Mouse (Mus musculus): ENCODE measurements around the gene Eif3l. TPM values are rescaled to one million over a fixed set of nuclear protein-coding genes. Genes with fewer than 3 reads are reported as not detected.

Gene Eif3l
- total and polyA plus RNA-seq, 3 experiments, result 63.9 to 90.3 (median 69.2) TPM

DNA sequence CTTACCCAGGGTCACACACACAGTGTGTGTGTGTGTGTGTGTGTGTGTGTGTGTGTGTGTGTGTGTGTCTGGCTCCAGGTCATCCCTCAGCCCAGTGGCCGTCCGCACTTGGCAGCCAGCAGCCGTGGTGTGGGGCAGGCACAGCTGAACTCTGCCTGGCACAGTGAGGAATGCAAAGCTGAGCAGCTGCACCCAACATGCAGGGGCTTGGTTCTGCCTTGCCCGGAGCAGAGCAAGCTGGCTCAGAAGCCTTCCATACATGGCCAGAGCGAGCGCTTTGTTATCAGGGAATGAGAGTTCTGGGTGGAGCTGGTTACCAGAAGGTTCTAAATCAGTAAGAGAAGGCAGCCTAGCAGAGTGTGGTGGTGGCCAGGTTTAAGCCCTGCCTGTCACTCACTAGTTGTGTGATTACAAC, 22.6 kb downstream of the Eif3l start:
- peaks cover 31% of the 10 kb centered on the region for H3K4me1 ChIP-seq (ENCODE audit: control insufficient read depth, insufficient read depth, low read length)

DNA sequence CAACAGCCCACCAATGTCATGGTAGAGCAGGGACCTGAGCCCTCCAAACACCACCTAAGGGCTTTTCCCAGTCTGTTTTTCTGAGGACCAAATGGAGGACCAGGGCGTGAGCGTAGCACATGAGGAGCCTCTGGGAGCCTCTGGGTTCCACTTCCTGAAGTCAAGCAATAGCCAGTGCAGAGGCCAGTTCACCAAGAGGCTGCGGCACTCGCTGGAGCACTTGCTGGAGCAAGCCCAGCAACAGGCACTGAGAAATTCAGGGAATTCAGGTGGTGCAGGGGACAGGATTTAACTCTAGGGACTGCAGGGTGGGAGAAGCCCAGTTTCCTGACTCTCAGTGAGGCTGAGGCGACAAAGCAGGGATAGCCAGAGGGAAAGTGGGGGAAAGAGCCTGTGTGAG, 23.2 kb downstream of the Eif3l start:
- intact Hi-C loops (cut with DNase I), result loop anchor here (1.0 kb wide), 1 partner anchor 28 kb away; no protein-coding TSS in a partner anchor

More for the DNA sequence above, 22.6 kb downstream of the Eif3l start:
- peaks cover 4% of the 10 kb centered on the region; the same call in 1 of the 2 replicates for H3K36me3 ChIP-seq (ENCODE audit: control insufficient read depth, insufficient read depth, low read length)
- H3K27ac ChIP-seq, result peak overlapping the region; percentile 77
- WGBS, result 6% methylated on average over 6 of the region's 6 CpGs
- H3K27me3 ChIP-seq (ENCODE audit: control insufficient read depth, insufficient read depth, low read length), result no peaks in the 10 kb centered on the region
- DNase-seq, result peak; percentile 69 to 85
- intact Hi-C loops (cut with DNase I), result loop anchor here (1.0 kb wide), 2 partner anchors 12 to 29 kb away; no protein-coding TSS in a partner anchor
- H3K4me3 ChIP-seq, result no peak overlapping the region
- no peaks in the 10 kb centered on the region for H3K79me2 ChIP-seq (replicated peaks; ENCODE audit: control insufficient read depth, insufficient read depth, low read length)
- TF ChIP-seq CTCF (IDR thresholded peaks at IDR 0.05) (no peak), POLR2A (IDR thresholded peaks at IDR 0.05; ENCODE audit: insufficient read depth, low read depth, low read length) (peak; percentile 69), EP300 (IDR thresholded peaks at IDR 0.05; ENCODE audit: insufficient read depth, low read depth, low read length) (peak; percentile 85)
- H3K9ac ChIP-seq (ENCODE audit: low read depth, low read length), result peak overlapping the region; percentile 41

DNA sequence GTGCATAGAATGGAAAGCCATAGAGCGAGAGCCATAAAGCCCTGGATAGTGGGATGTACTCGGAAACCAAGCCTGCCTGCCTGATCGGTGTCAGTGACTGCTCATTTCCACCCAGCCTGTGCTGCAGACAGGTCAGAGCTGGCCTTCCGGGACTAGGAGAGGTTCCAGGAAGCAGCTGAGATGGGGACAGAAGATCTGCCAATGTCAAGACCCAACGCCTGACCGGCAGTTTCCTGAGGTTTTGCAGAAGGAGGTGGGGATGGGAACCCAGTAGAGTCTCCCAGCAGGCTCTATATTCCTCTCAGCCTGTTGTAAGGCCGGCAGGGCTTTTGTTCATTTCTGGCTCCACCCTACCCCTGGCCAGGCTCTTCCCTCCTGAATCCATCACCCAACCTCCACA, 23.9 kb downstream of the Eif3l start:
- intact Hi-C loops (cut with DNase I), result loop anchor here (1.0 kb wide), 1 partner anchor 27 kb away; no protein-coding TSS in a partner anchor
- Histone ChIP-seq H3K27ac (peak overlapping the region; percentile 77), H3K79me2 (replicated peaks; ENCODE audit: control insufficient read depth, insufficient read depth, low read length) (no peaks in the 10 kb centered on the region), H3K36me3 (ENCODE audit: control insufficient read depth, insufficient read depth, low read length) (peaks cover 4% of the 10 kb centered on the region; the same call in 1 of the 2 replicates), H3K4me3 (no peak overlapping the region), H3K4me1 (ENCODE audit: control insufficient read depth, insufficient read depth, low read length) (peaks cover 31% of the 10 kb centered on the region), H3K27me3 (ENCODE audit: control insufficient read depth, insufficient read depth, low read length) (no peaks in the 10 kb centered on the region), H3K9ac (ENCODE audit: low read depth, low read length) (no peak overlapping the region)
- 18% methylated on average over 7 of the region's 7 CpGs for WGBS
- DNase-seq, result peak; percentile 48 to 55
- TF ChIP-seq CTCF (IDR thresholded peaks at IDR 0.05) (no peak), POLR2A (IDR thresholded peaks at IDR 0.05; ENCODE audit: insufficient read depth, low read depth, low read length) (peak; percentile 55; the same call in 1 of the 2 replicates), EP300 (IDR thresholded peaks at IDR 0.05; ENCODE audit: insufficient read depth, low read depth, low read length) (0 out of 2 replicates have a peak, but pooled peaks have one; percentile 68)

More for the DNA sequence above, 23.2 kb downstream of the Eif3l start:
- 29% methylated on average over 5 of the region's 5 CpGs for WGBS
- peak in 1 of 2 experiments; percentile 40 for DNase-seq
- no peak overlapping the region for H3K4me3 ChIP-seq
- H3K4me1 ChIP-seq (ENCODE audit: control insufficient read depth, insufficient read depth, low read length), result peaks cover 31% of the 10 kb centered on the region
- peak overlapping the region; percentile 77 for H3K27ac ChIP-seq
- no peak for TF ChIP-seq CTCF (IDR thresholded peaks at IDR 0.05)
- TF ChIP-seq POLR2A (IDR thresholded peaks at IDR 0.05; ENCODE audit: insufficient read depth, low read depth, low read length), result no peak
- no peak for TF ChIP-seq EP300 (IDR thresholded peaks at IDR 0.05; ENCODE audit: insufficient read depth, low read depth, low read length)
- H3K27me3 ChIP-seq (ENCODE audit: control insufficient read depth, insufficient read depth, low read length), result no peaks in the 10 kb centered on the region
- H3K9ac ChIP-seq (ENCODE audit: low read depth, low read length), result peak overlapping the region; percentile 9; the same call in 1 of the 2 replicates
- H3K79me2 ChIP-seq (replicated peaks; ENCODE audit: control insufficient read depth, insufficient read depth, low read length), result no peaks in the 10 kb centered on the region
- peaks cover 4% of the 10 kb centered on the region; the same call in 1 of the 2 replicates for H3K36me3 ChIP-seq (ENCODE audit: control insufficient read depth, insufficient read depth, low read length)

- intact Hi-C loops (cut with DNase I), result no loop called here
- peaks cover 4% of the 10 kb centered on the region; the same call in 1 of the 2 replicates for H3K36me3 ChIP-seq (ENCODE audit: control insufficient read depth, insufficient read depth, low read length)
- H3K4me1 ChIP-seq (ENCODE audit: control insufficient read depth, insufficient read depth, low read length), result peaks cover 31% of the 10 kb centered on the region
- H3K79me2 ChIP-seq (replicated peaks; ENCODE audit: control insufficient read depth, insufficient read depth, low read length), result no peaks in the 10 kb centered on the region
- no peak overlapping the region for H3K9ac ChIP-seq (ENCODE audit: low read depth, low read length)
- no peak for DNase-seq
- TF ChIP-seq POLR2A (IDR thresholded peaks at IDR 0.05; ENCODE audit: insufficient read depth, low read depth, low read length) (no peak), EP300 (IDR thresholded peaks at IDR 0.05; ENCODE audit: insufficient read depth, low read depth, low read length) (peak; percentile 51; the same call in 1 of the 2 replicates)
- H3K27me3 ChIP-seq (ENCODE audit: control insufficient read depth, insufficient read depth, low read length), result no peaks in the 10 kb centered on the region
- no peak overlapping the region for H3K4me3 ChIP-seq
- peak overlapping the region; percentile 77 for H3K27ac ChIP-seq
- 27% methylated on average over 4 of the region's 4 CpGs for WGBS
These were observed 24.5 kb downstream of the Eif3l start for GRCm38 (mm10) chr15:79099456-79099855.

DNA sequence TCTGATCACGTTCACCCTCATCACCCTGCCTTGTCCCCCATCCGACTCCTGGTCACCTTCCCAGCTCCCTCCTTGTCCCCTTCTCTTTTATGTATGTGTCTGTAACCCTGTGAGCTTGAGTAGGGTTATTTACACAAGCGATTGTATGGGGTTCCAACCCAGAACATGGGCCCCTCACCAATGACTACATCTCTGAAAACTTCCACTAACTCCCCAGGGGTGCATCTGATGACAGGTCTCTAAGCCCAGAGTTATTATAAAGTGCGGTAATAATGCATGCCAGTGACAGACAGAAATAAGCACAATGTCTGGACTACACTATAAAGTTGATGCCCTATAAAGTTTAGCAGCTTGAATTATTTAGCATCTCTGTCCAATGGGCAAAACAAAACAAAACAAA, 25.4 kb downstream of the Eif3l start:
- H3K27me3 ChIP-seq (ENCODE audit: control insufficient read depth, insufficient read depth, low read length), result no peaks in the 10 kb centered on the region
- 79% methylated on average over 4 of the region's 4 CpGs for WGBS
- H3K79me2 ChIP-seq (replicated peaks; ENCODE audit: control insufficient read depth, insufficient read depth, low read length), result no peaks in the 10 kb centered on the region
- H3K4me1 ChIP-seq (ENCODE audit: control insufficient read depth, insufficient read depth, low read length), result peaks cover 31% of the 10 kb centered on the region
- H3K27ac ChIP-seq, result no peak overlapping the region
- no peak overlapping the region for H3K4me3 ChIP-seq
- intact Hi-C loops (cut with DNase I), result no loop called here
- TF ChIP-seq CTCF (IDR thresholded peaks at IDR 0.05), result no peak
- TF ChIP-seq EP300 (IDR thresholded peaks at IDR 0.05; ENCODE audit: insufficient read depth, low read depth, low read length), result no peak
- no peak for TF ChIP-seq POLR2A (IDR thresholded peaks at IDR 0.05; ENCODE audit: insufficient read depth, low read depth, low read length)
- no peak for DNase-seq
- no peak overlapping the region for H3K9ac ChIP-seq (ENCODE audit: low read depth, low read length)
- peaks cover 4% of the 10 kb centered on the region; the same call in 1 of the 2 replicates for H3K36me3 ChIP-seq (ENCODE audit: control insufficient read depth, insufficient read depth, low read length)

GRCm38 (mm10) chr15:79101531-79101930, 26.6 kb downstream of the Eif3l start:
- Histone ChIP-seq H3K9ac (ENCODE audit: low read depth, low read length) (no peak overlapping the region), H3K4me3 (no peak overlapping the region), H3K36me3 (ENCODE audit: control insufficient read depth, insufficient read depth, low read length) (peaks cover 4% of the 10 kb centered on the region; the same call in 1 of the 2 replicates), H3K27me3 (ENCODE audit: control insufficient read depth, insufficient read depth, low read length) (no peaks in the 10 kb centered on the region), H3K79me2 (replicated peaks; ENCODE audit: control insufficient read depth, insufficient read depth, low read length) (no peaks in the 10 kb centered on the region), H3K27ac (no peak overlapping the region), H3K4me1 (ENCODE audit: control insufficient read depth, insufficient read depth, low read length) (peaks cover 28% of the 10 kb centered on the region)
- intact Hi-C loops (cut with DNase I), result no loop called here
- TF ChIP-seq EP300 (IDR thresholded peaks at IDR 0.05; ENCODE audit: insufficient read depth, low read depth, low read length), result no peak
- TF ChIP-seq CTCF (IDR thresholded peaks at IDR 0.05), result no peak
- TF ChIP-seq POLR2A (IDR thresholded peaks at IDR 0.05; ENCODE audit: insufficient read depth, low read depth, low read length), result no peak
- no peak for DNase-seq

All from heart, adult 2 months (tissue).